Mouse (Mus musculus) mouse trophoblast stem cell (cell line): ENCODE measurements at regions not wholly inside any gene's neighbourhood (a gene's known extent, or its start where the extent isn't known, plus 50 kb on each side); places are given as distances from the start of the nearest gene placed in this dataset.

ENCODE experiments used
- in situ Hi-C, 2 experiments: fragments of 300-500 bp; cut with MseI, MboI; formaldehyde crosslinking; loops; 2 replicates in 1 of 2; 3 replicates in 1 of 2; pipeline ENCODE4 v1.15.1; 2025

DNA sequence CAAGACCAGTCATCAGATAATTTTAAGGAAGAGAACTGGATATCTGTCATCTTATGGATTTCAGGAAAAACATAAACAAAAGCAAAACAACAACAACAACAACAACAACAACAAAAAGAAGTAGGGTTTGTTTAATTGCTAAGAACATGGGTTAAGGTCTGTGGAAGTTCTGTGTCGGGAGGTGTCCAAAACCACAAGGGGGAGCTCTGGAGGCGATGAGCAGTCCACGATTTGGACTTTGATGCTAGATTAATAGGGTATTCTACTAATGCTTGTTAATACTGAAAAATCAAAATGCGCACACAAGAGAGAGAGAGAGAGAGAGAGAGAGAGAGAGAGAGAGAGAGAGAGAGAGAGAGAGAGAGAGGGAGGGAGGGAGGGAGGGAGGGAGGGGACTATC is 692.0 kb upstream of the Car10 start:
- in situ Hi-C loops = loop anchor here in 1 of 2 experiments (10.0 kb wide), 1 partner anchor 479 kb away; no protein-coding TSS in a partner anchor

DNA sequence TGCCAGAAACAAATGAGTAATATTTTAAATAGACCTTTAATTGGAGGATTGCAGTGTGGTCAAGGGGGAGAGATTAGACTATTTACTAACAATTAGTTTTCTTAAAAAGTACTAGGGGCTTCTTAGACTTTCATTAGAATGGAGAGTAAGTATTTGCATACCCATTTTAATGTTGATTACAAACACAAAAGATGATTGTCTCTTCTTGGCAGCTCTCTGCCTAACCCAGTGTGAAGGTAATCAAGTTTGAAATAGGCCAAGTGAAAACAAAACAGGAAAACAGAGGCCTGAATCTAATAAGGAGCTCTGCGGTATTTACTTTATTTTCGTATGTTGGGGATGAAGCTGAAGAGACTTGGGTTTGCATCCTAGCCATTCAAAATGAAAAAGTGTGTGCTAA is 646.5 kb upstream of the Car10 start:
- in situ Hi-C loops = no loop called here

DNA sequence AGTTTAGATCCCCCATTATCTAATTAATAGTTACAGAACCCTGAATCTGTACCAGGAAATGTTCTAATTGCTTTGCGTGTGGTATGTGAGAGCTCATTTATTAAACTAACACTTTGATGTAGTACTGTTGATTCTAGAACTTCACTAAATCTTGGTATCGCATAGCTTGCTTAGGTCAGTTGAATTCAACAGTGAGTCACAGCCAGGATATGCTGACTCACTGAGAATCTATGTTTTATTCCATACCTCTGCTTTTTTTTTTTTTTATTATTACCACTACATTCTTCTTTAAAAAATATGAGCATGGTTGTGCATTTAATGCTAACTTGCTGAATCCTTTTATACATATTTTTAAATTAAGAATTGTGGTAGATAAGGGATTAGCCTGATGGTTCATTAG is 602.5 kb upstream of the Car10 start:
- in situ Hi-C loops = no loop called here
